Mouse (Mus musculus): Measurements from ENCODE around the gene Enho. TPM values are rescaled to one million over a fixed set of nuclear protein-coding genes. Genes with fewer than 3 reads are reported as not detected.
"Not testable (repeated sequence)": the region's sequence is repeated elsewhere in the genome, so short reads cannot be mapped to it uniquely, and the experiment has no call there.

The Enho gene
- 13.6 and 14.8 TPM in 2 replicates for polyA plus RNA-seq (2014; fragmentation: Nextera tagmentation; extraction: Ambion mirVana)

- WGBS, result under 1% methylated on average over 60 of the region's 74 CpGs
- peak within 1 kb of the TSS; percentile 72 for H3K9ac ChIP-seq (ENCODE audit: low read length)
Measured at GRCm38 (mm10) chr4:41639913-41640507, at the start of gene Enho. Gene Enho, minus strand, starts transcription at chr4:41640324.

GRCm38 (mm10) chr4:41688562-41688961 is 48.4 kb upstream of the Enho start:
- not testable (repeated sequence) for ATAC-seq (replicated peaks; ENCODE audit: low FRiP score, low TSS enrichment, low read depth); H3K9ac ChIP-seq (ENCODE audit: low read length); H3K36me3 ChIP-seq (ENCODE audit: control insufficient read depth, insufficient read depth, low read length); H3K4me3 ChIP-seq (ENCODE audit: low read depth, low read length); H3K9me3 ChIP-seq (ENCODE audit: control insufficient read depth, low read length); H3K4me1 ChIP-seq (replicated peaks; ENCODE audit: control insufficient read depth, insufficient read depth, low read length); H3K4me2 ChIP-seq (ENCODE audit: low read length); H3K27ac ChIP-seq (ENCODE audit: low read depth); DNase-seq (ENCODE audit: low spot score); H3K27me3 ChIP-seq (replicated peaks; ENCODE audit: control insufficient read depth, insufficient read depth, low read length)
- WGBS, result 61% methylated on average over 1 of the region's 1 CpGs

More at GRCm38 (mm10) chr4:41639913-41640507, at the start of gene Enho:
- Histone ChIP-seq H3K27me3 (replicated peaks; ENCODE audit: control insufficient read depth, insufficient read depth, low read length) (peaks cover 9% of the 10 kb centered on the region; the same call in 1 of the 2 replicates), H3K36me3 (ENCODE audit: control insufficient read depth, insufficient read depth, low read length) (no peaks in the 10 kb centered on the region), H3K27ac (ENCODE audit: low read depth) (peak within 1 kb of the TSS; percentile 51; the same call in 1 of the 2 replicates), H3K4me2 (ENCODE audit: low read length) (peak within 1 kb of the TSS; percentile 70), H3K4me1 (replicated peaks; ENCODE audit: control insufficient read depth, insufficient read depth, low read length) (peaks cover 15% of the 10 kb centered on the region), H3K9me3 (ENCODE audit: control insufficient read depth, low read length) (no peaks in the 10 kb centered on the region), H3K4me3 (ENCODE audit: low read depth, low read length) (peak within 1 kb of the TSS; percentile 51)
- peak; percentile 98 for DNase-seq (ENCODE audit: low spot score)
- ATAC-seq (replicated peaks; ENCODE audit: low FRiP score, low TSS enrichment, low read depth), result peak; percentile 92

- not testable (repeated sequence) for H3K9me3 ChIP-seq (ENCODE audit: control insufficient read depth, low read length); H3K27me3 ChIP-seq (replicated peaks; ENCODE audit: control insufficient read depth, insufficient read depth, low read length); H3K27ac ChIP-seq (ENCODE audit: low read depth); ATAC-seq (replicated peaks; ENCODE audit: low FRiP score, low TSS enrichment, low read depth); H3K9ac ChIP-seq (ENCODE audit: low read length); H3K36me3 ChIP-seq (ENCODE audit: control insufficient read depth, insufficient read depth, low read length); H3K4me3 ChIP-seq (ENCODE audit: low read depth, low read length); DNase-seq (ENCODE audit: low spot score); H3K4me2 ChIP-seq (ENCODE audit: low read length)
- 70% methylated on average over 9 of the region's 10 CpGs for WGBS
- H3K4me1 ChIP-seq (replicated peaks; ENCODE audit: control insufficient read depth, insufficient read depth, low read length), result peaks cover 11% of the 10 kb centered on the region
Measured at GRCm38 (mm10) chr4:41685882-41686492, 45.9 kb upstream of the Enho start.

- not testable (repeated sequence) for H3K4me3 ChIP-seq (ENCODE audit: low read depth, low read length); ATAC-seq (replicated peaks; ENCODE audit: low FRiP score, low TSS enrichment, low read depth); H3K36me3 ChIP-seq (ENCODE audit: control insufficient read depth, insufficient read depth, low read length); H3K9ac ChIP-seq (ENCODE audit: low read length); H3K27me3 ChIP-seq (replicated peaks; ENCODE audit: control insufficient read depth, insufficient read depth, low read length); H3K9me3 ChIP-seq (ENCODE audit: control insufficient read depth, low read length); DNase-seq (ENCODE audit: low spot score); H3K27ac ChIP-seq (ENCODE audit: low read depth); H3K4me2 ChIP-seq (ENCODE audit: low read length)
- 3% methylated on average over 14 of the region's 14 CpGs for WGBS
- H3K4me1 ChIP-seq (replicated peaks; ENCODE audit: control insufficient read depth, insufficient read depth, low read length), result peaks cover 18% of the 10 kb centered on the region
Measured at GRCm38 (mm10) chr4:41684931-41685453, 44.9 kb upstream of the Enho start.

GRCm38 (mm10) chr4:41684131-41684930 is 44.2 kb upstream of the Enho start:
- not testable (repeated sequence) for H3K27ac ChIP-seq (ENCODE audit: low read depth); H3K36me3 ChIP-seq (ENCODE audit: control insufficient read depth, insufficient read depth, low read length); DNase-seq (ENCODE audit: low spot score); H3K4me2 ChIP-seq (ENCODE audit: low read length); H3K9ac ChIP-seq (ENCODE audit: low read length); H3K27me3 ChIP-seq (replicated peaks; ENCODE audit: control insufficient read depth, insufficient read depth, low read length); H3K9me3 ChIP-seq (ENCODE audit: control insufficient read depth, low read length)
- WGBS, result 3% methylated on average over 22 of the region's 27 CpGs
- 0 out of 2 replicates have a peak overlapping the region, but pooled peaks have one; percentile 6 for H3K4me3 ChIP-seq (ENCODE audit: low read depth, low read length)
- H3K4me1 ChIP-seq (replicated peaks; ENCODE audit: control insufficient read depth, insufficient read depth, low read length), result peaks cover 25% of the 10 kb centered on the region
- ATAC-seq (replicated peaks; ENCODE audit: low FRiP score, low TSS enrichment, low read depth), result peak; percentile 45

GRCm38 (mm10) chr4:41683303-41683702 is 43.2 kb upstream of the Enho start:
- H3K9ac ChIP-seq (ENCODE audit: low read length); H3K36me3 ChIP-seq (ENCODE audit: control insufficient read depth, insufficient read depth, low read length); H3K4me2 ChIP-seq (ENCODE audit: low read length); DNase-seq (ENCODE audit: low spot score); H3K4me3 ChIP-seq (ENCODE audit: low read depth, low read length); H3K27me3 ChIP-seq (replicated peaks; ENCODE audit: control insufficient read depth, insufficient read depth, low read length); H3K27ac ChIP-seq (ENCODE audit: low read depth); H3K9me3 ChIP-seq (ENCODE audit: control insufficient read depth, low read length): not testable (repeated sequence)
- H3K4me1 ChIP-seq (replicated peaks; ENCODE audit: control insufficient read depth, insufficient read depth, low read length), result peaks cover 32% of the 10 kb centered on the region
- 0% methylated on average over 2 of the region's 27 CpGs for WGBS
- ATAC-seq (replicated peaks; ENCODE audit: low FRiP score, low TSS enrichment, low read depth), result peak; percentile 72

GRCm38 (mm10) chr4:41682789-41683188 is 42.7 kb upstream of the Enho start:
- H3K27ac ChIP-seq (ENCODE audit: low read depth), result peak overlapping the region; percentile 59; the same call in 1 of the 2 replicates
- no peaks in the 10 kb centered on the region for H3K9me3 ChIP-seq (ENCODE audit: control insufficient read depth, low read length)
- peak overlapping the region; percentile 18; the same call in 1 of the 2 replicates for H3K4me2 ChIP-seq (ENCODE audit: low read length)
- H3K27me3 ChIP-seq (replicated peaks; ENCODE audit: control insufficient read depth, insufficient read depth, low read length), result no peaks in the 10 kb centered on the region
- DNase-seq (ENCODE audit: low spot score) (no peak), ATAC-seq (replicated peaks; ENCODE audit: low FRiP score, low TSS enrichment, low read depth) (no peak)
- peaks cover 32% of the 10 kb centered on the region for H3K4me1 ChIP-seq (replicated peaks; ENCODE audit: control insufficient read depth, insufficient read depth, low read length)
- 20% methylated on average over 6 of the region's 6 CpGs for WGBS
- H3K4me3 ChIP-seq (ENCODE audit: low read depth, low read length), result no peak overlapping the region; the same call in 1 of the 2 replicates
- no peak overlapping the region for H3K9ac ChIP-seq (ENCODE audit: low read length)
- H3K36me3 ChIP-seq (ENCODE audit: control insufficient read depth, insufficient read depth, low read length), result no peaks in the 10 kb centered on the region

- Histone ChIP-seq H3K27me3 (replicated peaks; ENCODE audit: control insufficient read depth, insufficient read depth, low read length) (0 out of 2 replicates have a peak, but pooled peaks cover 2% of the 10 kb centered on the region), H3K9me3 (ENCODE audit: control insufficient read depth, low read length) (no peaks in the 10 kb centered on the region), H3K4me1 (replicated peaks; ENCODE audit: control insufficient read depth, insufficient read depth, low read length) (peaks cover 39% of the 10 kb centered on the region), H3K9ac (ENCODE audit: low read length) (no peak overlapping the region), H3K27ac (ENCODE audit: low read depth) (peak overlapping the region; percentile 59; the same call in 1 of the 2 replicates), H3K36me3 (ENCODE audit: control insufficient read depth, insufficient read depth, low read length) (no peaks in the 10 kb centered on the region), H3K4me2 (ENCODE audit: low read length) (no peak overlapping the region), H3K4me3 (ENCODE audit: low read depth, low read length) (no peak overlapping the region)
- WGBS, result 54% methylated on average over 10 of the region's 10 CpGs
- ATAC-seq (replicated peaks; ENCODE audit: low FRiP score, low TSS enrichment, low read depth) (no peak), DNase-seq (ENCODE audit: low spot score) (no peak)
Measured at GRCm38 (mm10) chr4:41681947-41682346, 41.8 kb upstream of the Enho start.

All from intestine, embryonic 14.5 days (tissue).